Mouse (Mus musculus) liver, postnatal 0 days (tissue): ENCODE data around the gene Grap.

Source experiments
- CTCF ChIP-seq: sonication (generic); IDR thresholded peaks from 2 replicates; pipeline ENCODE4 v1.5.1; 2016; ENCODE audit warnings: antibody characterized with exemption, low read depth
- EP300 ChIP-seq: IDR thresholded peaks from 2 replicates; pipeline ENCODE4 v1.6.1; 2016; ENCODE audit warnings: antibody characterized with exemption, low read depth, mild to moderate bottlenecking

GRCm38 (mm10) chr11:61618131-61618530, 34.9 kb upstream of the Grap start:
- TF ChIP-seq EP300 = no peak
- no peak for TF ChIP-seq CTCF
